Mouse (Mus musculus) Patski (cell line): ENCODE measurements at regions not wholly inside any gene's neighbourhood (a gene's known extent, or its start where the extent isn't known, plus 50 kb on each side); places are given as distances from the start of the nearest gene placed in this dataset.

Experiments used
- ATAC-seq: fragments of 100-300 bp; one replicate; pipeline ENCODE4 v1.8.0; 2021
- CTCF ChIA-PET: fragments of 350-600 bp; sonication (Branson Sonifier 250); formaldehyde crosslinking; loops from one replicate; lab custom pipeline; 2022; ENCODE audit warnings: inconsistent platforms; lab: Charles Lee
- POLR2A ChIA-PET: fragments of 350-600 bp; sonication (Branson Sonifier 250); formaldehyde crosslinking; loops from one replicate; lab custom pipeline; 2022; ENCODE audit warnings: antibody characterized with exemption, inconsistent platforms; lab: Charles Lee
- DNase-seq: peaks from one replicate; pipeline ENCODE4 v3.0.0-alpha.2; 2011; ENCODE audit warnings: low read depth, low spot score
- H3K27me3 ChIP-seq: fragments of 371-371 bp; one replicate; pipeline ENCODE4 v1.5.1; 2021
- CTCF ChIP-seq: fragments of 100-300 bp; IDR thresholded peaks from one replicate; pipeline ENCODE4 v1.5.1; 2021
- in situ Hi-C: fragments of 300-500 bp; cut with MboI; formaldehyde crosslinking; loops from 3 replicates; pipeline ENCODE4 v1.11.1; 2018; ENCODE audit warnings: low pct_unique_long_range_greater_than_20kb, mixed read lengths

GRCm38 (mm10) chr3:81279266-81279665 is 243.1 kb downstream of the Pdgfc start:
- peaks cover 7% of the 10 kb centered on the region for H3K27me3 ChIP-seq
- TF ChIP-seq CTCF: no peak
- in situ Hi-C loops: no loop called here
- DNase-seq (no peak), ATAC-seq (no peak)
- ChIA-PET POLR2A (interaction anchor here (1.2 kb wide), 1 partner anchor 10 kb away, joined by 3 read pairs; no protein-coding TSS in a partner anchor), CTCF (interaction anchor here (0.9 to 1.4 kb wide), 3 partner anchors 18 to 194 kb away, joined by 3 read pairs; no protein-coding TSS in a partner anchor)

- ATAC-seq: no peak
These were observed 253.5 kb downstream of the Pdgfc start for GRCm38 (mm10) chr3:81289762-81290161.

GRCm38 (mm10) chr3:81292404-81292803 is 256.2 kb downstream of the Pdgfc start:
- ChIA-PET CTCF (interaction anchor here (1.0 to 1.8 kb wide), 3 partner anchors 10 to 16 kb away, joined by 3 to 4 read pairs (median 4); no protein-coding TSS in a partner anchor), POLR2A (interaction anchor here (0.6 kb wide), 1 partner anchor 10 kb away, joined by 3 read pairs; no protein-coding TSS in a partner anchor)
- H3K27me3 ChIP-seq: no peaks in the 10 kb centered on the region
- DNase-seq: no peak
- TF ChIP-seq CTCF: no peak
- ATAC-seq: no peak
- in situ Hi-C loops: no loop called here

More at GRCm38 (mm10) chr3:81289762-81290161, 253.5 kb downstream of the Pdgfc start:
- no peaks in the 10 kb centered on the region for H3K27me3 ChIP-seq
- POLR2A ChIA-PET: no interaction called here
- in situ Hi-C loops: no loop called here
- DNase-seq: no peak
- CTCF ChIA-PET: no interaction called here
- no peak for TF ChIP-seq CTCF

GRCm38 (mm10) chr3:81293186-81293819 is 257.1 kb downstream of the Pdgfc start:
- DNase-seq (peak; percentile 25), ATAC-seq (no peak)
- in situ Hi-C loops: no loop called here

GRCm38 (mm10) chr3:81304017-81304791 is 268.0 kb downstream of the Pdgfc start:
- in situ Hi-C loops: no loop called here

More at GRCm38 (mm10) chr3:81293186-81293819, 257.1 kb downstream of the Pdgfc start:
- no peaks in the 10 kb centered on the region for H3K27me3 ChIP-seq
- CTCF ChIA-PET: interaction anchor here (0.7 to 1.8 kb wide), 4 partner anchors 9 to 253 kb away, joined by 3 to 4 read pairs (median 4); no protein-coding TSS in a partner anchor
- POLR2A ChIA-PET: no interaction called here
- TF ChIP-seq CTCF: no peak

GRCm38 (mm10) chr3:81305412-81306165 is 269.4 kb downstream of the Pdgfc start:
- in situ Hi-C loops: no loop called here
- no peak for ATAC-seq
- CTCF ChIA-PET: interaction anchor here (0.9 to 1.0 kb wide), 2 partner anchors 13 to 22 kb away, joined by 3 read pairs; no protein-coding TSS in a partner anchor
- no peak for DNase-seq
- POLR2A ChIA-PET: no interaction called here
- no peaks in the 10 kb centered on the region for H3K27me3 ChIP-seq
- TF ChIP-seq CTCF: no peak

More at GRCm38 (mm10) chr3:81304017-81304791, 268.0 kb downstream of the Pdgfc start:
- CTCF ChIA-PET: interaction anchor here (0.8 to 1.5 kb wide), 4 partner anchors 12 to 91 kb away, joined by 3 read pairs; no protein-coding TSS in a partner anchor
- no peaks in the 10 kb centered on the region for H3K27me3 ChIP-seq
- ATAC-seq (no peak), DNase-seq (no peak)
- POLR2A ChIA-PET: no interaction called here
- no peak for TF ChIP-seq CTCF

- no peaks in the 10 kb centered on the region for H3K27me3 ChIP-seq
- in situ Hi-C loops: no loop called here
- POLR2A ChIA-PET: no interaction called here
- TF ChIP-seq CTCF: no peak
- no peak for DNase-seq
- no peak for ATAC-seq
- CTCF ChIA-PET: interaction anchor here (1.4 kb wide), 1 partner anchor 13 kb away, joined by 4 read pairs; no protein-coding TSS in a partner anchor
These were observed 290.6 kb downstream of the Pdgfc start for GRCm38 (mm10) chr3:81326866-81327265.

GRCm38 (mm10) chr3:81351739-81352138 is 315.5 kb downstream of the Pdgfc start:
- no peak for ATAC-seq
- POLR2A ChIA-PET: no interaction called here
- TF ChIP-seq CTCF: no peak
- DNase-seq: no peak
- CTCF ChIA-PET: no interaction called here
- no peaks in the 10 kb centered on the region for H3K27me3 ChIP-seq
- in situ Hi-C loops: no loop called here

GRCm38 (mm10) chr3:81367918-81368317 is 331.7 kb downstream of the Pdgfc start:
- ChIA-PET POLR2A (interaction anchor here (0.5 to 0.7 kb wide), 2 partner anchors 231 to 265 kb away, joined by 3 read pairs; no protein-coding TSS in a partner anchor), CTCF (interaction anchor here (0.6 to 2.4 kb wide), 9 partner anchors 8 to 348 kb away, joined by 3 to 9 read pairs (median 4); no protein-coding TSS in a partner anchor)
- in situ Hi-C loops: loop anchor here (5.0 kb wide), 1 partner anchor 331 kb away; the partner anchor contains the start of gene Pdgfc
- H3K27me3 ChIP-seq: no peaks in the 10 kb centered on the region
- peak; percentile 95 for DNase-seq
- no peak for TF ChIP-seq CTCF
- ATAC-seq: peak; percentile 100
